Mouse (Mus musculus): ENCODE results near the gene Dll3. TPM values are rescaled to one million over a fixed set of nuclear protein-coding genes. Genes with fewer than 3 reads are reported as not detected.

The Dll3 gene
- polyA plus RNA-seq, 1 experiment from 2014 or later: 16.7 TPM

Other genes with a start within 250 kb of the Dll3 start
- gene Fcgbp, start 231.0 kb downstream of the Dll3 start, polyA plus RNA-seq (2015; fragmentation: Nextera tagmentation; extraction: Ambion mirVana): 0.06 and 0.10 TPM in 2 replicates
- gene 9530053A07Rik, start 172.8 kb downstream of the Dll3 start, polyA plus RNA-seq (2015; fragmentation: Nextera tagmentation; extraction: Ambion mirVana): 0.08 and 0.11 TPM in 2 replicates
- gene Fbl, start 132.5 kb downstream of the Dll3 start, polyA plus RNA-seq (2015; fragmentation: Nextera tagmentation; extraction: Ambion mirVana): 97.0 and 109 TPM in 2 replicates
- 18.1 and 18.6 TPM in 2 replicates for gene Dyrk1b, start 122.8 kb downstream of the Dll3 start, polyA plus RNA-seq (2015; fragmentation: Nextera tagmentation; extraction: Ambion mirVana)
- gene Eid2, start 34.4 kb downstream of the Dll3 start, polyA plus RNA-seq (2015; fragmentation: Nextera tagmentation; extraction: Ambion mirVana): 5.4 and 16.7 TPM in 2 replicates
- gene Eid2b, start 24.5 kb downstream of the Dll3 start, polyA plus RNA-seq (2015; fragmentation: Nextera tagmentation; extraction: Ambion mirVana): 41.3 and 44.9 TPM in 2 replicates
- 0.24 and 0.31 TPM in 2 replicates for gene Selenov, start 11.1 kb downstream of the Dll3 start, polyA plus RNA-seq (2015; fragmentation: Nextera tagmentation; extraction: Ambion mirVana)
- gene Timm50, start 9.8 kb upstream of the Dll3 start, polyA plus RNA-seq (2015; fragmentation: Nextera tagmentation; extraction: Ambion mirVana): 149 and 158 TPM in 2 replicates
- 104 and 107 TPM in 2 replicates for gene Supt5, start 36.5 kb upstream of the Dll3 start, polyA plus RNA-seq (2015; fragmentation: Nextera tagmentation; extraction: Ambion mirVana)
- gene Rps16, start 48.4 kb upstream of the Dll3 start, polyA plus RNA-seq (2015; fragmentation: Nextera tagmentation; extraction: Ambion mirVana): 514 and 544 TPM in 2 replicates
- 42.8 and 47.8 TPM in 2 replicates for gene Plekhg2, start 70.4 kb upstream of the Dll3 start, polyA plus RNA-seq (2015; fragmentation: Nextera tagmentation; extraction: Ambion mirVana)
- gene Zfp36, start 78.0 kb upstream of the Dll3 start, polyA plus RNA-seq (2015; fragmentation: Nextera tagmentation; extraction: Ambion mirVana): 5.6 and 5.7 TPM in 2 replicates
- 44.6 and 46.9 TPM in 2 replicates for gene Med29, start 90.5 kb upstream of the Dll3 start, polyA plus RNA-seq (2015; fragmentation: Nextera tagmentation; extraction: Ambion mirVana)
- 98.0 and 106 TPM in 2 replicates for gene Paf1, start 90.7 kb upstream of the Dll3 start, polyA plus RNA-seq (2015; fragmentation: Nextera tagmentation; extraction: Ambion mirVana)
- gene Gmfg, start 135.2 kb upstream of the Dll3 start, polyA plus RNA-seq (2015; fragmentation: Nextera tagmentation; extraction: Ambion mirVana): 4.0 and 4.7 TPM in 2 replicates
- 10.9 and 13.0 TPM in 2 replicates for gene Lrfn1, start 149.7 kb upstream of the Dll3 start, polyA plus RNA-seq (2015; fragmentation: Nextera tagmentation; extraction: Ambion mirVana)
- gene Ifnl2, start 208.2 kb upstream of the Dll3 start, polyA plus RNA-seq (2015; fragmentation: Nextera tagmentation; extraction: Ambion mirVana): not detected in 2 replicates
- not detected in 2 replicates for gene Ifnl3, start 220.6 kb upstream of the Dll3 start, polyA plus RNA-seq (2015; fragmentation: Nextera tagmentation; extraction: Ambion mirVana)
- not detected in 2 replicates for gene Sycn, start 238.6 kb upstream of the Dll3 start, polyA plus RNA-seq (2015; fragmentation: Nextera tagmentation; extraction: Ambion mirVana)
- gene Nccrp1, start 245.0 kb upstream of the Dll3 start, polyA plus RNA-seq (2015; fragmentation: Nextera tagmentation; extraction: Ambion mirVana): not detected in 2 replicates

Measured in forebrain, embryonic 15.5 days (tissue).